Mouse (Mus musculus): ENCODE results near the gene Pabpc4.

- no peak for TF ChIP-seq CTCF (IDR thresholded peaks at IDR 0.05; ENCODE audit: low read depth, low read length)
- no peak for TF ChIP-seq POLR2A (IDR thresholded peaks at IDR 0.05; ENCODE audit: insufficient read depth, low read length)
These were observed 41.5 kb upstream of the Pabpc4 start for GRCm38 (mm10) chr4:123220637-123221036.

Data from ES-Bruce4 (cell line).